Mouse (Mus musculus): Measurements from ENCODE around the gene Gm43552.

GRCm38 (mm10) chr5:65447826-65448225 lies 44.8 kb downstream of the Gm43552 start:
- TF ChIP-seq CTCF (IDR thresholded peaks at IDR 0.05; ENCODE audit: borderline replicate concordance, control insufficient read depth, extremely low read depth, insufficient read depth, low read length, poor library complexity) (no peak), POLR2A (IDR thresholded peaks at IDR 0.05; ENCODE audit: control insufficient read depth, extremely low read depth, insufficient read depth, low read length, poor library complexity) (no peak)
